Mouse (Mus musculus) lung, adult 18-20 months (tissue): ENCODE data around the gene Dzip1l.
A peak's percentile ranks its signal among the peaks of the same experiment; 100 is the strongest.
"Not testable (repeated sequence)": the region's sequence is repeated elsewhere in the genome, so short reads cannot be mapped to it uniquely, and the experiment has no call there.

Source experiments
- DNase-seq, 2 experiments: peaks; one replicate each; pipeline ENCODE4 v3.0.0; 2022; ENCODE audit warnings: mixed read lengths in 2 of 2

The Dzip1l gene

GRCm38 (mm10) chr9:99629281-99630011 is at the start of gene Dzip1l:
Gene Dzip1l, plus strand, starts transcription at chr9:99629496.
- peak; percentile 72 to 74 for DNase-seq

GRCm38 (mm10) chr9:99580655-99581054 is 48.6 kb upstream of the Dzip1l start:
- DNase-seq = peak in 1 of 2 experiments; percentile 26

GRCm38 (mm10) chr9:99587505-99588202 is 41.6 kb upstream of the Dzip1l start:
- DNase-seq = peak; percentile 12 to 47

DNA sequence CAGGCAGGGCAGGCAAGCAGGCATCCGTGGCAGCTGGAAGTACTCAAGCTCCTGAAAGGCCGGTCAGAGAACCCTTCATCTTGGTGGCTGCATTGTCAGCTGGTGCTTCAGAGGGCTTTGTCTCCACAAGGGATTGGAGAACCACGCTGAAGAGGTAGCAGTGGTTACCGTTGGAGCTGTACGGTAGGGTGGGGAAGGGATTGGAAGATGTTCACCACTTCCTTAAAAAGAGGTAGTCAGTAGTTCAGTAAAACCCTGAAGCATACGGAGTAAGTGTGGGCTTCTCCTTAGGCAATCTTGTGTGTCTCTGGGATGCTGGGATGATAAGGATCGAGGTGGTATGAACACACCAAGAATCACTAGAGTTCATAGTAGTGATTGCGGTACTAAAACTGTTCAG is 38.2 kb upstream of the Dzip1l start:
- DNase-seq = no peak

- DNase-seq = not testable (repeated sequence)
These were observed 30.2 kb upstream of the Dzip1l start for GRCm38 (mm10) chr9:99599127-99599526.

- DNase-seq = no peak
These were observed 25.7 kb upstream of the Dzip1l start for GRCm38 (mm10) chr9:99603566-99603965.

DNA sequence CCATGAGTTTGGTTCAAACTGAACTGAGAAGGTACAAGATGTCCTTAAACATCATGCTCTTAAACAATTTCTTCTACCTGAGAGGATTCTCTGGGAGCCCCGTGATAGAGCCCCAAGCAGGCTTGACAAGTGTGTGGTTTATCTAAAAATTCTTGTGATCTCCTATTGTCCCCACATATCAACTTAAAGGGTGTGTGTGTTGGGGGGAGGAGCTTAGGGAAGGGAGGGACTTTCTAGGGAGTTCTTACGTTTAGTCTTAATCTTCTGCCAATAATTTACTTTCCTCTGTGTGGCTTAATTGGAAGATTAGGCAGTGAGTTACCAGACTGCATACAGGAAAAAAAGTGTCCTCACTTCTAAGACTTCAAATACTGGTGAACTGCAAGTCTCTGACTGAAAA is 17.1 kb upstream of the Dzip1l start, which contains the start of gene A4gnt:
Gene A4gnt, plus strand, starts transcription at position 301 of the 400 bp plus-strand sequence.
- no peak for DNase-seq

DNA sequence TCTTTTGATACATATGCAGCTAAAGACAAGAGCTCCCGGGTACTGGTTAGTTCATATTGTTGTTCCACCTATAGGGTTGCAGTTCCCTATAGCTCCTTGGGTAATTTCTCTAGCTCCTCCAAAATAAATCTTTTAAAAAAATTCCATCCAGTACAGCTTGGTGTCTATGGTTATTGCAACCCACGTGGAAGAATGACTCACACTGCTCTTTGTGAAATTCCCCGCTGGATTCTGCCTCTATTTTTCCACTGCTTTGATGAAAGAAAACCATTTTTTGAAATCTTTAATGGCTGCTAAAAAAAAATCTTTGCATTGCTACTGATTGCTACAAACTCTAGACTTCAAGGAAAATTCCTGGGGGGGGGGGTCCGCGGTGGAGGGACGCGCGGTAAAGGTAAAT is 9.6 kb upstream of the Dzip1l start:
- no peak for DNase-seq

DNA sequence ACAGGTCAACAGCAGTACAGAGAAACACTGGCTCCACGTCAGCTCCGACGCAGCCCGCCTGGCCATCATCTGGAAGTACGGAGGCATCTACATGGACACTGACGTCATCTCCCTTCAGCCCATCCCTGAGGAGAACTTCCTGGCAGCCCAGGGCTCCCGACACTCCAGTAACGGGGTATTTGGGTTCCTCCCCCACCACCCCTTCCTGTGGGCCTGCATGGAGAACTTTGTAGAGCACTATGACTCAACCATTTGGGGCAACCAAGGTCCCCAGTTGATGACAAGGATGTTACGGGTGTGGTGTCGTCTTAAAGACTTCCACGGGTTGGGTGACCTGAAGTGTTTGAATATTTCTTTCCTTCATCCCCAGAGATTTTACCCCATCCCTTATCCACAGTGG is 9.1 kb upstream of the Dzip1l start:
- DNase-seq = no peak

GRCm38 (mm10) chr9:99622034-99622433 is 7.3 kb upstream of the Dzip1l start:
- no peak for DNase-seq

DNA sequence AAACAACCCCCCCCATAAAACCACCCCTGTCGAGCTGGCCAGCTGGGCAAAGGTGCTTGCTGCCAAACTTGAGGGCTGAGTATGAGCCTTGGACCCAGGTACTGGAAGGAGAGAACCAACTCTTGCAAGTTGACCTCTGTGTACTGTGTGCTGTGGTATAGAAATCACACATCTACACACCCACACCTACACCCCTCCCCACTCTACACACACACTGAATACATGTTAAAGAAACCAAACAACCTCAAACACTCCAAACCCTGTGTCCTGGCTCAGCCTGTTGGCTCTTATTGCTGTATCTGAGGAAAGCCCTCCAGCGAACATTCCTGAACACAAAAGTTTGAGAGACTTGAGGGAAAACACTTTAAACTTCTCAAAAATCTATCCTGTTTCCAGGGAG is 6.3 kb upstream of the Dzip1l start:
- no peak for DNase-seq

DNA sequence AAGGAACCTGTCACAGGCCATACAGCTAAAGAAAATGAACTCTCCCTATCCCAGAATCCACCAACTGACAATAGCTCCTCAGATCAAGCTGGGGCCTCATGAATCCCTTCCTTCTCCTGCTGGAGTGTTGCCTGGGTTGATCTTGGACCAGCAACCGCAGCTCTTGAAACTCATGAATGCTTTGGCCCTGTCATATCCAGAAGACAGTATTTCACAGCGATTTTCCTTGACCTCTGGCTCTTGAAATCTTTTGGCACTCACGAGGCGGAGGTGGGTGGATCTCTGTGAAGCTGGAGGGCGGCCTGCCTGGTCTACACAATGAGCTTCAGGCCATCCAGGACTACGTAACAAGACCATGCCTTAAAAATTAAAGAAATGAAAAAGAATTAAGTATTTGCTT is 5.2 kb upstream of the Dzip1l start:
- DNase-seq = peak; percentile 7 to 12

GRCm38 (mm10) chr9:99628581-99628980 is 715 bp upstream of the Dzip1l start:
- DNase-seq = no peak

DNA sequence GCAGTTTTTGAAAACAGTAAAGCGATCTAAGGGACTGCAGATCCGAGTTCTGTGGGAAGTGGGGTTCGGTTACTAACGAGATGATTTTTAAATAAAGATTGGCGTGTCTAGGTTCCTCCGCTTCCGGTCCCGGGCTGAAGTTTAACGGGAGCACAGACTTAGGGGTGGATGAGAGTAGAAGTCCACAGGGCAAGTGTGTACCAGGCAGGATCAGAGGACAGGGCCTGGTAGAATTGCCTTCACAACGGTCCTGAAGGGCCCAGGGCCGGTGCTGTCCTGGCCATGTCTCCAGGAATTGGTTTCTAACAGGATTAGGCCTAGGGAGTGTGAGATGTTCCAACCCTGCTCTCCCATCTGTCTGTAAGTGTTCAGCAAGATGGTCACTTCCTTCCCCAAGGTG is 775 bp downstream of the Dzip1l start:
- DNase-seq = no peak

DNA sequence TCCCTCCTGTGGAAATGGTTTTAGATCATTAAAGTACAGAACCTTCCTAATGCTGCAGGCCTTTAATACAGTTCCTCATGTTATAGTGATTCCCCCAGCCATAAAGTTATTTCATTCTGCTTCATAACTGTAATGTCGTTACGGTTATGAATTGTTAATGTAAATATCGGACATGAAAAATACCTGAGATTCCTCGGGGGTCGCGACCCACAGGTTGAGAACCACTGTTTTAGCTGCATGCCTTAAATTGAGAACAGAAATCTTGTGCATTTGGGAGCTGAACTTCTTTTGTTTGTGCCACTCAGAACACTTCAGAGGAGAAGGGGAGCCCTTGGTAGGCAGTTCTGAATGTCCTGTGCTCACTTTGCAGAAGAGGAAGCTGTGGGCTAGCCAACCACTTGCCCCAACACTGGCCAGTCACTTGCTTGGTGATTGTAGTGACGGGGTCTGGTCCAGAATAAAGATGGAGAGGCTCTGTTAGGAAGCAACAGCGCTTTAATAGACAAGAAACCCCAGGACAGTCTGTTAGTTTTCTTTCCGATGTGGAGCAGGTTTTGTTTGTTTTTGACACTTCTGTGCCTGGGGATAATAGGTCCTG is 1.3 kb downstream of the Dzip1l start:
- DNase-seq = peak in 1 of 2 experiments; percentile 36

DNA sequence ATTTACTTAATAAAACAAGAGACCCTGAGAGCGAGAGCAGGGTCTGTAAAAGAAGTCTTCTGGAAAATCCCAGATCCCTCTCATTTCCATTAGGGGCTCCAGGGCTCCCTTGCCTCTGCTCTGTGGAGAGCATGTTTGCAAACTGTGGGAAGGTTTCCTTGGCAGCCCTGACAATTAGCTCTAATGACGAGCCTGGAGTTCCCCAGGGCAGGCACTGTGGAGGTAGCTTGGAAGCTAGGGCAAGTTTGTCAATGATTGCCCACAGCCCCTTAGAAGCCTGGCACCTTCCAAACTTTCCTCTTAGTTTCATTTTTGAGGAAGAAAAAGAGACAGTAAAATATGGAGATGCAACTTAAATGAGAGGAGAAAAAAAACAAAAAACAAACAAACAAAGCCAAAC is 2.5 kb downstream of the Dzip1l start:
- DNase-seq = peak in 1 of 2 experiments; percentile 24

GRCm38 (mm10) chr9:99632264-99632663 is 3.0 kb downstream of the Dzip1l start:
- DNase-seq = peak; percentile 8 to 47

DNA sequence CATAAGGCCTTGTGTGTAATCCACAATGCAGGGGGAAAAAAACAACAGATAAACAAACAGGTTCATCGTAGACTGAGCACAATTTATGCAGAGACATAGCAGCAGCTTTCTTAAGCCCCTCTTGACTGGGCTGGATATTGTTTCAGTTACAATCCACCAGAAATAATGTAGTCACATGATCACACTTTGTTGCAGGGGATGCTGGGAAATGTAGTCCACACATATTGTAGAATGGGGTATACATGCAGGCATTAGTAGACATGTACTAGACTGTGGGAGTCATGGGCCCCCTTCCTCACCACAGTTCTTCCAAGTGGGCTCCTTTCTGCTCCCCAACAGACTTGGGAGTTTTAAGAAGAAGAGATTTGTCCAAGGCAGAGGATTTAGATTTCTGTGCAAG is 7.5 kb downstream of the Dzip1l start:
- no peak for DNase-seq

GRCm38 (mm10) chr9:99637227-99637626 is 7.9 kb downstream of the Dzip1l start:
- DNase-seq = no peak

GRCm38 (mm10) chr9:99637736-99638135 is 8.4 kb downstream of the Dzip1l start:
- DNase-seq = no peak

- DNase-seq = no peak
These were observed 10.7 kb downstream of the Dzip1l start for GRCm38 (mm10) chr9:99639957-99640356.

GRCm38 (mm10) chr9:99645416-99645815 is 16.1 kb downstream of the Dzip1l start:
- peak in 1 of 2 experiments; percentile 28 for DNase-seq

DNA sequence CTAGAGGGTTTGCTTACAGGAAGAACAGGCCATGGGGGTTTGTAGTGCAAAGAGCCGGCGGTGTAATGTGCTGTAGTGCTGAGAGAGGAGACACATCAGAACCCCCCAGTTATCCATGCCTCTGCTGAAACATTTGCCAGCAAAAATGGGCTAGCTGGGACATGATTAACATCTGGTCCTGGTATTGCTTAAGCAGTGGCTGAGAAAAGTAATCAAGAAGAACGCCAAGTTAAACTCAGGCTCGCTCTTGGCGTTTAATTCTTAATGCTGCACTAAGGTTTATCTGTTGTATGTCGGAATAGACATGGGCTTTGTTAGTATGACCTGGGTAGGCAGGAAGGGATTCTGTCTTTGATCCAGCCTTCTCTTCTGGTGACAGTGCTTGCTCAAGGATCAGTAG is 16.8 kb downstream of the Dzip1l start:
- DNase-seq = no peak

DNA sequence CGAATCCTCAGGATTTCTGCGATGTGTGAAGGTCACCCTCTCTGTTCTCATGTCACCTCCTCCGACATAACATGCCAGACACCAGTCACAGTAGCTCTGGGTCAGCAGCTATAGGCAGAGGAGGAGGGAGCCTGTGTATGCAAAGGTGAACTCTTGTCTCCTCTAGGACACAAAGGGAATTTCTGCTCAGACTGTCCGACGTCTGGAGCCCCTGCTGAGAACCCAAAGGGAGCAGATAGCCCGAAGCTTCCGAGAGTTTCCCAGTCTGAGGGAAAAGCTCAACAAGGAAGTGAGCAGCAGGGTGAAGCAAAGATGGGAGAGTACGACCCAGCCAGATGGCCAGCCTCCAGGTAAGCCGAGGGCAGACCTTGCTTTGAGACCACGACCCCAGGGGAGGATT is 31.5 kb downstream of the Dzip1l start:
- no peak for DNase-seq
